Mouse (Mus musculus) layer of hippocampus, adult 9-10 months (tissue): ENCODE results near the gene Fabp6.

Experiments used
- DNase-seq: peaks from one replicate; pipeline ENCODE4 v3.0.0; 2022; ENCODE audit warnings: low spot score

The Fabp6 gene

DNA sequence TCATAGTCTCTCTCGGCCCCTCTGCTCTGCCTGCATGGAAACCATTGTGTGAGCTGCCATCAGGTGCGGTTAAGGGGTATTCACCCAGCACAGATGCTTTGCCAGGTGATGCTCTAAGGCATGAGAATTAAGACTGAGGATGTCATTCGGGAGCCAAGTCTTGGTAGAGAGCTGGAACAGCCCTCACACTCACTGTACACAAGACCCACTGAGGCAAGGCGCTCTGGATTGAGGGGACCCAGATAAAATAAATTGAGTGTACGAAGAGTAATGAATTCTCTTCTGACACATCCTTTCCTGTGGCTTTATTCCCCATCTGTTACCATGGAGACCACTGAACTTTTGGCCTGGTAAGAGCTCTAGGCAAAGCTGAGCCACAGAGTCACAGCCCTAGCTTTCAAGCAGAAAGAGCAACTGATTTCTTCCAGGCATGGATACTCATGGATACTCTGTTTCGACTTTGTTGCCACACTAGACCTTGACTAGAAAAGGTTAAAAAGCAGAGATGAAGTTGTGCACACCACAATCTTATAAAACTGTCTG is 11.7 kb downstream of the Fabp6 start:
- DNase-seq, result no peak

DNA sequence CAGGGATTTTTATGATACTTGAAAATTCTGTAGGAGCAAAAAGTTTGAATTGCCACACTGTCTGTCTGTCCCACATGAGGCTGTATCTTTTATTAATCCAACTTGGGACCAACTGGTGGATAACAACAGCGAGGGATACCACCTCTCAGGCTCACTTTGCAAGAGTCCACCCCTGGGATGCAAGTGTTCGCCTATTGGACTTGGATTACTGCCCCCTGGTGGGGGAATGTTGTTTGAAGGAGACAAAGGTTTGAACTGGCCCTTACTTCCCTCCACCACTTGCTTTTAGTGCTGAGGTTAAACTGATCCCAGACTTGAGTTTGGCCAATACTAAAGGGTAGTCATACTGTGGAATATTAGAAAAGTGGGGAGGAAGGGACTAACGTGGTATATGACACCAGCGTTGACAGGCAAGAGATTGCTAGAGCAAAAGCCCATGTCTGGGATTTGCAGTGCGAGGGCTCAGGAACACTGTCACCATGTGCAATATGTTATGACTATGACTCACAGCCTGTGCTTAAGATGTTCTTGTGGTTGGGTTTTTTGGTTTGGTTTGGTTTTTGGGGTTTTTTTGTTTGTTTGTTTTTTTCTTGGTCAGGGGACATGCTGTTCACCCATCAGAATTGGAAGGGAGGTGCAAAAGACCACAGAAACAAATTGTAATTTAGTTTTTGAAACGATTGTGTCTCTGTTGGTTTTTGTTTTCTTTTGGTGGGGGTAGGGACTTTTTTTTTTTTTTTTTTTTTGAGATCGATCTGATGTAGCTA is 14.8 kb downstream of the Fabp6 start, which contains the start of gene 4933415A04Rik:
4933415A04Rik (plus strand) TSS at position 717 of the 767 bp plus-strand sequence.
- DNase-seq, result peak; percentile 58

DNA sequence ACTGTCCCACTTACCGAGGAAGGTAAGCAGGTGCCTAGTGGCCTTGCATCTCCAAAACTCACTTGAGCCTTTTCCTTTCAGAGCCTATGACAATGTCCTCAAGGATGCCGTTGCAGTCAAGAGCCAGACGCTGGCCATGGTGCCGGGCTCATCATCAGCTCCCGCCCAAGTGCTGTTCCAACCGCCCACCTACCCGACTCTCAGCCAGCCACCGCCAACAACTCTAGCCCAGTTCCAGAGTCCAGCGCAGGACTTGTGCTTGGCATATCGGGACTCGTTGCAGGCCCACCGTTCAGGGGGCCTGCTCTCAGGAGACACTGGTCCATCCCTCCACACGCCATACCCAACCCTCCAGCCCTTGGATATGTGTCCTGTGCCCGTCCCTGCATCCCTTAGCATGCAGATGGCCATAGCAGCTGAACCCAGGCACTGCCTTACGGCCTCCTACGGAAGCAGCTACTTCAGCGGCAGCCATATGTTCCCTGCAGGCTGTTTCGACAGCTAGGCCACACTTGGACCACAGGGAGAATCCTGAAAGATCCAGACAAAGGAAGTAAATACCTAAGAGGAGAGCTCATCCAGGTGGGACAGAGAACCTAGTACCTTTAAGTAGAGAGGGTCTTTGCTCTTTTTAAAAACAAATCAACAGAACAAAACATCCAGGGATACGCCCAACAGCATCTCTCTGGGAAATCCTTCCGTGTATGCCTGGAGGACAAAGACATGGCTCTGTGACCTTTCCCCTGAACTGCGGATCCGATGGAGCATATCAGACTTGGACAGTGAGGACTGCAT is 15.9 kb downstream of the Fabp6 start:
- no peak for DNase-seq

DNA sequence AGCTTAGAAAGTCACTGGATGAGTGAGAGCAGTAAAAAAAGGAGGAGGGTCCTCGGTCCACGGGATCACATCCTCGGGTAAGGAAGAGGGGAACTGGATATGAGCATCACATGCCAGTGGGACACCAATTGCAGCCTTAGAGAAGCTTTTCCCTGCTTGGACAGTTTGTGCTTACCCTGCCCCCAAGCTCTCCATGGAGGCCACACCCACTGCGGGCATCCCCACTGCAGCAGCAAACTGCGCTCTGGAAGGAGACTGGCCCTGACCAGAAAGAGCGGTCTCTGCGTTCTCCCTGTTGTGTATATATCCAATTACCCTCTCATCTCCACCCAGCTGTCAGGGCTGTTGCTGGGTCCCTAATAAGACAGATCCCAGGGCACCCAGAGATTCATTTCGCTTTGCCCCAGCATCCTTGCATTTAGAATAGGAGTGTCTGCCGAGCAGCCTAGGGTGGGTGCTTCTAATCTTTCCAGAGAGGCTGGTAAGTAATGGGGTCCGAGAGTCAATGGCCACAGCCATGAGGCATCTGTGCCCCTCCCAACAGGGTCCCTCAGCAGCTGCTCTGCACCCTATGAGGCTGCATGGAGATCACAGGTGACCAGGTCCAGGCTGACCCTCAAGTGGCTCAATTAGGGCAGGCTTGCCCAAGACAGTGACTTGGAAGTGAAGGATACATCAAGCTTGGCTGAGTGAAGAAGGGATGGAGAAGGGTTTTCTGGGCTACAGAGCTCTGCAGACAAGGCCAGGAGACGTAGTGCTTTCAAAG is 23.4 kb downstream of the Fabp6 start:
- DNase-seq, result no peak

DNA sequence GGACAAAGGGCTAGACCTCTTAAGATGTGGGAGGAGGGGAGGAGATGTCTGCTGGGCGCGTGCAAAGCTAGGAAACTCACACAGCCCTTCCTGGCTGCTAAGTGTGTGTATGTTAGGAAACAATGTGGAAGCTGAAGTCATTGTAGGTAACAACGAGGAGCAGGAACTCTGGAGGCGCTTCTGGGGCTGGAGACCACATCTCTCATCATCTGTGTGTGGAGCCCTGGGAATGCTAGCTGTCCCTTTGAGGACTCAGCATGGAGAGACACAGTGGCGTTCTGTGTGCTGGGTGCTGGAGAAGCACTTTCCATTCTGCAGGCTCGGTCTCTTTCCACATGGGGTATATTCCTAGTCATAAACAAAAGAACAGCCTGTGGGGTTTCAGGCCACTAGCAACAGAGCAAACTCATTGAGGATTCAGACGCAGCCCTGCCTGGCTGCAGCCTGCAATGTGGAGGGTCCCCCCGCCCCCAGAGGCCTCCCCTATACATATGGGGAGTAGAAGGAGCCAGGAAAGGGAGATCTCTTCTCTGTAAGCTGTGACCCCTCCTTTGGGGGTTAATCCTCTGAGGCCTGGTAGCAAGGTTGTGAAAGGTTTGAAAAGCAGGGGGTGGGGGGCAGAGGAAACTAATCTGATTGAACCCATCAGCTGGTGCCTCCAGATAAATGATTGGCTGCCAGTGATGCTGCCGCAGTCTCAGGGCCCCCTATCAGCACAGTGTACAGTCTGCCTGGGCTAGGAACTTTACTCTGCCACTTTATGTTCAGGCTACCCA is 25.8 kb downstream of the Fabp6 start:
- DNase-seq, result no peak

DNA sequence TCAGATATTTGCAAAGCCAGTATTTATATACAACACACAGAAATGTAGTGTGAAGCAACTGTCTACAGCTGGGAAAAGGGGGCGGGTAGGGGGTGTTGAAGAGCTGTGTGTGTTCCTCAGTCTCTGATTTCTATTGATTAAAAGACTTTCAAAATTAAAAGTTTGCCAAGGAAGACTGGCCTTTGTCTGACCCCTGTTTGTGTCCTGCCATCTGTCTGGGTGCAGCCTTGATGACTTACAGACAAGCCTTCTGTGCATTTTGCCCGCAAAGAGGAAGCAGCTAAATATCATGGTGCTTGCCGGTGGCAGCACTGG is 26.3 kb downstream of the Fabp6 start:
- DNase-seq, result no peak

DNA sequence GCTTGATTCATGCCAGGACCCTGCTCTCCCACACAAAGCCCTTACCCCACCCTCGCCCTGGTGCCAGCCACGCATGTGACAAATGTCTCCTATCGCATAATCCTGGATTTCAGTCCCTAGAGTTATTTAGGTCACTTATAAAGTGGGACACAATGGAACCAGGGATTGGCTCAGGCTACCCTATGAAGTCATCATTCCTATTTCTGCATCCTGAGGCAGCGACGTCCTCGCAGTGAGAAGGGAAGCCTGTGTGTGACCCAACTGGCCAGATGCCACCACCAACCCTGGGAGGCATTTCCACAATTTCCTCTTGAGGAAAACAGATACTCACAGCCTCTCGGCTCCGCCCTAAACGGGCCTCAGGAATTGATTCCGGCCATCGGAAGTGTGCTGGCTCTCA is 31.7 kb downstream of the Fabp6 start:
- no peak for DNase-seq

DNA sequence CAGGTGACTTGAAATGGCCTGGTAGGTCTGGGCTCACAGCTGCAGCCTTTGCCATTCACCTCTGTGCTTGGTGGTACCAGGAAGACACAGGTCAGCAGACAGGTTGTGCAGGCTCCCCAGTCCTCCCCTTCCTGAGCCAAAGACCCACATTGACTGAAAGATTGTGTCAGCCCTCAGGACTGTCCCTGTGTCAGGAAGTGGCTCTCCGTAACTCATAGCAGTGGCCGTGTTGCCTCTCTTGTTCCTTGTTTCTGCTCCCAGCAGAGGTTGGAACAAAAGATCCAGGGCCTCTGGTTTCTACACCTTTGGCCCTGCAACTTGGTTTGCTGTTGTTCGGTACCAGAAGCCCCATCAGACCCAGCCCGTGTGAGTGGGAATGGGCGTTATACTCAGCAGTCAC is 32.2 kb downstream of the Fabp6 start:
- no peak for DNase-seq

DNA sequence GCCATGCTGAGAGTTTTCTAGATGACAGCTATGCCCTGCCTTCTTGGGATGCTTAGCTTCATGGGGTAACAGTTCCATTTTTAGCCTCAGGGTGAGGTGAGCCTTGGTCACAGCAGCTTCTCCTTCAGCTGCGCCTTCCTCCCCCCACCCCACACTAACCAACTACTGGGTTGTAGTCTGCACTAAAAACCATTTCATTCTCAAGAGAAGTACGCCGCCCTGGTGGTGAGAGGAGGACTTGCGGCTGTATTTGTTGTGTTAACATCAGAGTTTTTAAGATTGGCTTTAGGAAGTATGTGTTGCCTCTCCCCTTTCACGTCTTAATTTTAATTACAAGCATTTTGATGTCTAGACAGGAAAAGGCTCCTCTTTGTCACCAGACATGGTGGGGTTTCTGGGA is 33.1 kb downstream of the Fabp6 start:
- peak; percentile 47 for DNase-seq

DNA sequence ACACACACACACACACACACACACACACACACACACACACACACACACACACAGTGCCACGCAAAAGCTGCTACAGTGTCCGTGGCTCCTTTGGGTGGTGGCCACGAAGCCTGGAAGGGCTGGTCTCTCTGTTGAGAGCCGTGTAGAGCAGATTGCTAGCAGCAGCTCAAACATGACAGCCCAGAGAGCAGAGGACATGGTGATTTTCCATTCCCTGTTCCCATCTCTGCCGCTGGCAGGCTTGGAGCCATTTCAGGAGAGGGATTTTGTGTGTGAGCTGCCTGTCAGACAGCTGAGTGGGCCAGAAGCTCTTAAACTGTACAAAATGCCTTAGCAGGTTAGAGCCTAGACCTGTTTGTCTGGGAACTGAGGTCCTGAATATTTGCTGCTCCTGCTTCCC is 34.6 kb downstream of the Fabp6 start:
- DNase-seq, result no peak

DNA sequence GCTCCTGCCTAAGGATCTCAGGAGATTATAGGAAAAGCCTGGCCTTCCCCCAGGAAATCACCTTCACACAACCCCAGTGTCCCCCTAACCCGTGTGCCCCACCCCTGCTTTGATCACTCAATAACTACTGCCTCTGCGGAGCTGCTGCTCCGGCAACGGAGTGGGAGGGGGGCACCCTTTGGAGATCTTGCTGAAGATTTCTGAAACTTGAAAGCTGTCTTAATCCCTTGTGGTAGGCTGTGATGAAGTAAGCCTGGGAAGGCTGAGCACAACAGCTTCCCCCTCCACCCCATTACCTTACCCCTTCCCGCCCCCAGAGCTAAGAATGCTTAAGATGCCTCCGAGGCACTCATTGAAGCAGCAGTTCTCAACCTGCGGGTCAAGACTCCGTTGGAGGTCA is 35.5 kb downstream of the Fabp6 start:
- DNase-seq, result no peak

DNA sequence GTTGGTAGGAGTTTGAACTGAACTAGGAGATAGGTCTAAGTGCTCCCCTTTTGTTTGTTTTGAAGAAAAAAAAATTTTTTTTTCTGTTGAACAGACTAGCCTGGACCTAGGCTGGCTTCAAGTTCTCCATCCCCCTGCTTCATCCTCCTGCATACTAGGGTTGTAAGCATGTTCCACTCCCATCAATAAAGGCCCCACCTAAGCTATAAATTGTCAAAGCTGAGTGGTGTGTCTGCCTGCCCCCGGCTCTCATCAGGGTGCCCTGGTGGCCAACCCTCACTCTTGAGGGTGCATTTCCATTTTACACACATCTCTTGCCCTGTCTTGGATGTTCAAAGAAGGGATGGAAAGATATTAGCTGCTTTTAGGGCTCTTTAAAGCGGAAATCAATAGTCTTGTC is 35.9 kb downstream of the Fabp6 start:
- no peak for DNase-seq

DNA sequence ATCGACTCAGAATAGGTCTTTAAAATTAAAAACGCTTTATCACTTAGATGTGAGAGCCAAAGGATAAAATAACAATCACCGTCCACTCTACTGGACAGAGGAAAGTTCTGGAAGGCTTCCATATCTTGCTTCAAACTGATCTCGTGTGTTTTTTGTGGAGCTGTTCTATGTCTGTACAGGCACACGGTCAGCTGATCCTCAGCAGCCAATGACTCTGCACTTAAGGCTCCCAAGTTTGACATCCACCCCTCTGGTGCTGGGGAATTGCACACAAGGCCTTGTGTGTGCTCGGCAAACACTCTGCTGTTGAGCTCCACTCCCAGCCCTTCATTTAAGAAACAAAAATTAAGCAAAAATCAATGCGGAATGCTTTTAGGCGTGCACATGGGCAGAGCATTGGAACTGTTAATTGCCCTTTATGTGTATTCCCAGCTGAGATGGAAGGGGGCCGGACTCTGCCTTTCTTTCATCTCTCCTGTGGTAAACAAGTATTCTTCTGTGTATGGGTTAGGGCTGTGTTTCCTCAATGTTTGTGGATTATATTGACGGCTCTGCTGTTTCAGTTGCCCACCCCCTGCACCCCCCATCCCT is 37.6 kb downstream of the Fabp6 start:
- DNase-seq, result no peak

DNA sequence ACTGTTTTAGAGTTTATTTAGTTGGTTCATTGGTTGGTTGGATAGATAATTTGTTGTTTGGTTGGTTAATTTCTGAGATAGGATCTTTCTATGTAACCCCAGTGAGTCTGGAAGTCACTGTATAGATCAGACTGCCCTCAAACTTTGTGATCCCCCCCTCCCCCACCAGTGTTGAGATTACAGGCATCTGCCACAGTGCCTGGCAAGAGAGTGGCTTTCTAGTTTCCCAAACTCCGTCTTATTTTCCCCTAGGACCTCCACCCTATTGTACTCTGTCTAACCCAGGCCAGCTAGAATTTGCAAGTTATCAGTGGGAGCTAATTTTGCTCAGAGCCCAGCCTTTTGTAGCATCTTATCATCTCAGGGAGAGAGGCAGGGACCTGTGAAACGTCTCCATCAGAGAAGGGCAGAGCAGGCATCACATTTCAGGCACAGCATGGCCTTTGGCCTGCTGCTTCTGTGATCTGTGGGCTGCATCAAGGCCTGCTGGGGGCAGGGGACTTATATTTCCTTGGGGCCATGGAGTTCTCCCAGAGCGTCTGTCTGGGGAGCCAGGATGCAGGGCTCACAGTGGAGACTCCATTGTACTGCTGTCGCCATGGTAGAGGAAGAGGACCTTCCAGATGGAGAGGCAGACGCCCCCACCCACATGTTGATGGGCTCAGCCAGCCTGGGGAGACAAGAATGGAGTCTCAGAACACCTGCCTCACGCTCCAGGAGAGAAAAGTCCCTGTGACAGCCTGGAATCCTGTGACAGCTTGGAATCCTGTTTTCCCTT is 41.6 kb downstream of the Fabp6 start:
- peak; percentile 71 for DNase-seq

DNA sequence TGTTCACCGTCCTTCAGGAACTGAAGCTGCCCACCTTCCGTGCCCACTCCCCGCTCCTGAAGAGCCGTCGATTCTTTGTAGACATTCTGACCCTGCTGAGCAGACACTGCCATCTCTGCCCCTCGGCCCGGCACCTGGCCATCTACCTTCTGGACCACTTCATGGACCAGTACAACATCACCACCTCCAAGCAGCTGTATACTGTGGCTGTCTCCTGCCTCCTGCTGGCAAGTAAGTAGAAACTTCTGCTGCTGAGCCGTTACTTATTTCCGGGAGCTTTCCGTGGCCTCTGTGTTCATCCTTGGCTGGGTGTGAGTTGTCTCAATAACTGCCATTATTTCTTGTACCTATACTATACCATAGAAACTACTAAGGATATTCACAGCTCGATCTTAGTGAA is 44.8 kb downstream of the Fabp6 start:
- DNase-seq, result no peak

DNA sequence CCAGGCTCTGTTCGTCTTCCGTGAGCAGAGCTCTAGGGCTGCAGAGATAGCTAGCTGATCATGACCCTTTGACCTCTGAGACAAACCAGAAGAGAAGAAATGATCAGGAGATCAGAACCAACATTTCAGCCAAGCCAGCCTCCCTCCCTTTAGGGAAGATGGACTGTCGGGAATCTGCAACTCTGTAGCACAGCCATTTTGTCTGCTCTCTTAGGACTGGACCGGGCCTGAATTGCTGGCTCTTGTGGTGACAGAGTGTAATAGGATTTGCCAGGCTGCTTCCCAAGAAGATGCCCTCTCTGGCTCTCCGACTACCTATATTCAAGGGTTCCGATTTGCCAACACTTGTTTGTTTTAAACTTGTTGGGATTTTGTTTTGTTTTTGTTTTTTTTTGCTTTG is 48.7 kb downstream of the Fabp6 start:
- no peak for DNase-seq

DNA sequence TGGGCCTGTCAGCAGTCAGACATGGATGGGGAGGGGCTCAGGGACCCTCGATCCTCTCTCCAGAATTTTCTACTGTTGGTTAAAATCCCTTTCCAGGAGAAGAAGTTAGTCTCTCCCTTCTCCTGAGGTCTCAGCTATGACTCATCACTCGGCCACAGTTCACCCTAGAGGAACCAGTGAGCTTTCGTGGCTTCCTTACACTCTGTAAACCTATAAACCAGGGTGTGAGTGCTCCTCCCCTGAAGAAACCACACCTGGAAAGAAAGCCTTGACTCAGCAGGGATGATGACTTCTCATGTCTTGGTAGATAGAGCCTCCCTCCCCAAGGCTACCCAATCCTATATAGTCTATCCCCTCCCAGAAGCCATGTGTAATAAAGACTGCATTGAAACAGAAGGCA is 49.6 kb downstream of the Fabp6 start:
- no peak for DNase-seq

DNA sequence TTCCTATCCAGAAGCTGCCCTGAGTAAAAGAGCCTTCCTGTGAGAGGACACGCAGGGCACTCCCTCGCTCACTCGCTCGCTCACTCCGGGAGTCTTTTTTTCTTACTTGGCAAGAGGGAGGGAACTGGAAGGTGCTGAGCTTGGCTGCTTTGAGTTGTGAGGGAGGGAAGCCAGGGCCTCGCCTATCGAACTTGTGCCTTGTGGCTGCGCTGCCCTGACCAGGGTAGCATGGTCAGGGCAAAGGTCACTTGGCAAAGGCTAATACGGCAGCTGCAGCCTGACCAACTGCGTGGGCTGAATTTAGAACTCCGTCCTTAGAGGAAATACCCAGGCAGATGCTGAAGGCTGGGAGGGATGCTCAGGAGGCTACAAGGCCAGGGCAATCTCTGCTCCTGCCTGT is 51.6 kb downstream of the Fabp6 start:
- DNase-seq, result no peak

DNA sequence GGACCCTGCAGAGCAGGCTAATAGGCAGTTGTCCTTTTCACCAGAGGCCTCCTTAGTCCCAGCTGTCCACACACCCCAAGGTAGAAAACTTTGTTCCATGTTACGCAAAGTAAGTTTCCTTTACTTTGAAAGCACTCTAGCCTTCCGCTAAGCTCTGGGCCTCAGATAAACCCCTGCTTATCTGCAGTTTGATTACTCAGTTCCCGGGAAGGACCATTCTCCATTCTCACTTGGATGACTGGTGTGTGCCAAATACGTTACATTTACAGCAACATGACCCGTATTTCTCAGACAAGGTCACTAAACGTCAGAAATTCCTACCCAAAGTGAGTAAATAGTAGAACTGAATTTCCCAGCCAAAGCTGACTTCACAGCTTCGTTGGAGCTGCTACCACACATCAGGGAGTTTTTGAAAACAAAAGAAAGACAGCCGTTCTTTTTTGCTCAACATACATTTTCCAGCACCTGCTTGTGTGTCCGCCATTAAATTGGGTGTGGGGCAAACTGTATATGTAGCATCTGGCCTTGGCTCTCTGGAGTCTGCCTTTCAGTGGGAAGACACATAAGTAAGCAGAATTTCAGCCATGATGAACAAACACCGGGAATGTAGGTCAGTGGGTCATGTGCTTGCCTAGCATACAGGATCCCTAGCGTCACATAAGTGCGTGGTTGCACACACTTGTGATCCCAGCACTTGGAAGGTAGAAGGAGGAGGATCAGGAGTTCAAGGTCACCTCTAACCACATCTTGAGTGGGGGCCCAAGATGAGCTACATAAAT is 52.5 kb downstream of the Fabp6 start:
- DNase-seq, result no peak

DNA sequence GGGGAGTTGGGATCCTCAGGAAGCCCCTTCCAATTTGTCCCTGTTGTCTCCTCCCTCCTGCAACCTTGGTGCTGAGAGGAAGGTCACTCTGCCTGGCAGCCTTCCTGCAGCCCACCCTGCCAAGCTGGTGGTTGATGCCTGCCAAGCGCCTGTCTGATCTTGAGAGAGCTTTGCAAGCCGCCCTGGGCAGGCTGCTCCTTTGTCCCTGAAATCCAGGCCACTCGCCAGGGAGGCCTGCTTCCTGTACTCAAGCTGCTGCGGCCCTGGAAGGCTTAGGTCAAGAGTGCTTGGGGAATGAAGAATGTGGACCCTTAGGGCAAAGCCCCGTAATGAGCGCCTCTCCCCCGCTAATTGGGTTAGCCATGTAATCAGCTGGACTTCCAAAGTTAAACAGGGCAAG is 53.2 kb downstream of the Fabp6 start:
- DNase-seq, result no peak
